Mouse (Mus musculus) hindbrain, embryonic 15.5 days (tissue): ENCODE results near the gene Det1. TPM values are rescaled to one million over a fixed set of nuclear protein-coding genes. Genes with fewer than 3 reads are reported as not detected.

Experiments
- ATAC-seq: fragments of 200-750 bp; cut with Nextera tagmentation; 2 replicates; pipeline ENCODE4 v1.8.0; 2017; ENCODE audit warnings: low read depth, moderate number of reproducible peaks, moderate TSS enrichment; ENCODE audit not compliant: low FRiP score
- H3K27ac ChIP-seq: fragments of 300-500 bp; sonication (generic); replicated peaks from 2 replicates; pipeline ENCODE4 v1.5.1; 2015; ENCODE audit warnings: mild to moderate bottlenecking, inconsistent platforms
- H3K27me3 ChIP-seq: fragments of 300-500 bp; sonication (generic); 2 replicates; pipeline ENCODE4 v1.6.1; 2015; ENCODE audit warnings: control low read depth, inconsistent platforms
- H3K36me3 ChIP-seq: fragments of 300-500 bp; sonication (generic); 2 replicates; pipeline ENCODE4 v1.6.1; 2015; ENCODE audit warnings: control low read depth, inconsistent platforms
- H3K4me1 ChIP-seq: fragments of 300-500 bp; sonication (generic); replicated peaks from 2 replicates; pipeline ENCODE4 v1.6.1; 2015; ENCODE audit warnings: control low read depth, inconsistent platforms
- H3K4me2 ChIP-seq: fragments of 300-500 bp; sonication (generic); 2 replicates; pipeline ENCODE4 v1.6.1; 2015; ENCODE audit warnings: moderate library complexity, mild to moderate bottlenecking, inconsistent platforms
- H3K4me3 ChIP-seq: fragments of 300-500 bp; sonication (generic); 2 replicates; pipeline ENCODE4 v1.5.1; 2015; ENCODE audit warnings: mild to moderate bottlenecking, inconsistent platforms
- H3K9ac ChIP-seq: fragments of 300-500 bp; sonication (generic); 2 replicates; pipeline ENCODE4 v1.6.1; 2015; ENCODE audit warnings: inconsistent platforms
- H3K9me3 ChIP-seq: fragments of 300-500 bp; sonication (generic); 2 replicates; pipeline ENCODE4 v1.6.1; 2016; ENCODE audit warnings: control low read depth, inconsistent platforms
- WGBS: fragments of 180-500 bp; shearing (Covaris S2); methylation state at CpG from one replicate; pipeline ENCODE4 v1.1.7; 2015; 5-methylcytosine and 5-hydroxymethylcytosine counted together
- polyA plus RNA-seq: library from polyadenylated mRNA; unstranded; fragments of >200 nt; fragmentation: Nextera tagmentation; extraction: Ambion mirVana; gene quantifications from 2 replicates; pipeline ENCODE4 v1.2.1, GENCODE M21; 2015

Det1 gene
- polyA plus RNA-seq, 1 experiment from 2014 or later = 13.0 TPM

GRCm38 (mm10) chr7:78797843-78798455, 49.1 kb downstream of the Det1 start:
- H3K4me1 ChIP-seq = peaks cover 10% of the 10 kb centered on the region; the same call in 1 of the 2 replicates
- H3K27ac ChIP-seq = no peak overlapping the region
- no peak overlapping the region for H3K9ac ChIP-seq
- H3K4me3 ChIP-seq = no peak overlapping the region
- ATAC-seq = no peak; the same call in 1 of the 2 replicates
- no peaks in the 10 kb centered on the region for H3K9me3 ChIP-seq
- H3K27me3 ChIP-seq = no peaks in the 10 kb centered on the region
- no peak overlapping the region for H3K4me2 ChIP-seq
- no peaks in the 10 kb centered on the region for H3K36me3 ChIP-seq
- 24% methylated on average over 8 of the region's 9 CpGs for WGBS

GRCm38 (mm10) chr7:78796624-78797023, 50.4 kb downstream of the Det1 start:
- H3K36me3 ChIP-seq = 0 out of 2 replicates have a peak, but pooled peaks cover 2% of the 10 kb centered on the region
- H3K9me3 ChIP-seq = no peaks in the 10 kb centered on the region
- 85% methylated on average over 3 of the region's 3 CpGs for WGBS
- no peaks in the 10 kb centered on the region for H3K27me3 ChIP-seq
- no peak overlapping the region for H3K4me2 ChIP-seq
- no peak for ATAC-seq
- H3K4me1 ChIP-seq = peaks cover 10% of the 10 kb centered on the region; the same call in 1 of the 2 replicates
- no peak overlapping the region for H3K27ac ChIP-seq
- no peak overlapping the region for H3K9ac ChIP-seq
- H3K4me3 ChIP-seq = no peak overlapping the region

- H3K4me1 ChIP-seq = peaks cover 10% of the 10 kb centered on the region; the same call in 1 of the 2 replicates
- 72% methylated on average over 6 of the region's 6 CpGs for WGBS
- no peak for ATAC-seq
- H3K9ac ChIP-seq = no peak overlapping the region
- no peak overlapping the region for H3K4me3 ChIP-seq
- H3K27me3 ChIP-seq = no peaks in the 10 kb centered on the region
- H3K9me3 ChIP-seq = no peaks in the 10 kb centered on the region
- no peak overlapping the region for H3K27ac ChIP-seq
- peaks cover 12% of the 10 kb centered on the region; the same call in 1 of the 2 replicates for H3K36me3 ChIP-seq
- H3K4me2 ChIP-seq = no peak overlapping the region
Observed at GRCm38 (mm10) chr7:78794571-78795092, 52.4 kb downstream of the Det1 start.

GRCm38 (mm10) chr7:78793895-78794570, 53.0 kb downstream of the Det1 start:
- Histone ChIP-seq H3K9me3 (no peaks in the 10 kb centered on the region), H3K27me3 (no peaks in the 10 kb centered on the region), H3K4me3 (no peak overlapping the region), H3K9ac (no peak overlapping the region), H3K36me3 (peaks cover 18% of the 10 kb centered on the region), H3K27ac (no peak overlapping the region), H3K4me2 (no peak overlapping the region), H3K4me1 (peaks cover 10% of the 10 kb centered on the region; the same call in 1 of the 2 replicates)
- WGBS = 93% methylated on average over 13 of the region's 13 CpGs
- ATAC-seq = no peak

- Histone ChIP-seq H3K9ac (no peak overlapping the region), H3K4me3 (no peak overlapping the region), H3K36me3 (peaks cover 21% of the 10 kb centered on the region), H3K9me3 (no peaks in the 10 kb centered on the region), H3K4me1 (0 out of 2 replicates have a peak, but pooled peaks cover under 1% of the 10 kb centered on the region), H3K4me2 (no peak overlapping the region), H3K27ac (no peak overlapping the region), H3K27me3 (no peaks in the 10 kb centered on the region)
- 83% methylated on average over 15 of the region's 15 CpGs for WGBS
- ATAC-seq = peak; percentile 76
Observed at GRCm38 (mm10) chr7:78791359-78792222, 55.5 kb downstream of the Det1 start.

GRCm38 (mm10) chr7:78787793-78788380, 59.2 kb downstream of the Det1 start:
- peaks cover 24% of the 10 kb centered on the region for H3K36me3 ChIP-seq
- no peak overlapping the region for H3K27ac ChIP-seq
- no peak overlapping the region for H3K9ac ChIP-seq
- no peak for ATAC-seq
- H3K9me3 ChIP-seq = no peaks in the 10 kb centered on the region
- 88% methylated on average over 12 of the region's 12 CpGs for WGBS
- H3K4me2 ChIP-seq = no peak overlapping the region
- H3K4me3 ChIP-seq = no peak overlapping the region
- H3K4me1 ChIP-seq = peaks cover 28% of the 10 kb centered on the region
- H3K27me3 ChIP-seq = no peaks in the 10 kb centered on the region

- peaks cover 38% of the 10 kb centered on the region for H3K4me1 ChIP-seq
- no peak for ATAC-seq
- H3K36me3 ChIP-seq = peaks cover 19% of the 10 kb centered on the region
- H3K9me3 ChIP-seq = no peaks in the 10 kb centered on the region
- H3K4me2 ChIP-seq = no peak overlapping the region
- H3K27me3 ChIP-seq = no peaks in the 10 kb centered on the region
- no peak overlapping the region for H3K27ac ChIP-seq
- no peak overlapping the region for H3K4me3 ChIP-seq
- 53% methylated on average over 5 of the region's 5 CpGs for WGBS
- H3K9ac ChIP-seq = no peak overlapping the region
Observed at GRCm38 (mm10) chr7:78785906-78786305, 61.2 kb downstream of the Det1 start.

- Histone ChIP-seq H3K27me3 (no peaks in the 10 kb centered on the region), H3K4me2 (peak within 1 kb of the TSS; percentile 77), H3K36me3 (peaks cover 26% of the 10 kb centered on the region), H3K4me1 (peaks cover 38% of the 10 kb centered on the region), H3K9me3 (no peaks in the 10 kb centered on the region), H3K4me3 (peak within 1 kb of the TSS; percentile 93), H3K27ac (peak within 1 kb of the TSS; percentile 71), H3K9ac (peak within 1 kb of the TSS; percentile 83)
- WGBS = under 1% methylated on average over 44 of the region's 44 CpGs
- ATAC-seq = peak; percentile 98
Observed at GRCm38 (mm10) chr7:78782639-78783581, 64.2 kb downstream of the Det1 start, which contains the start of the genes Mrps11 and Mrpl46. Mrps11 (plus strand) TSS chr7:78783119. Mrpl46 (minus strand) TSS chr7:78783531.

- Histone ChIP-seq H3K27me3 (no peaks in the 10 kb centered on the region), H3K9me3 (no peaks in the 10 kb centered on the region), H3K4me1 (peaks cover 14% of the 10 kb centered on the region), H3K27ac (no peak overlapping the region), H3K4me2 (no peak overlapping the region), H3K36me3 (peaks cover 49% of the 10 kb centered on the region), H3K9ac (no peak overlapping the region), H3K4me3 (no peak overlapping the region)
- 96% methylated on average over 5 of the region's 5 CpGs for WGBS
- ATAC-seq = no peak
Observed at GRCm38 (mm10) chr7:78778741-78779140, 68.3 kb downstream of the Det1 start.
